Mouse (Mus musculus) intestine, postnatal 0 days (tissue): Measurements from ENCODE around the gene Gm6020. TPM values are rescaled to one million over a fixed set of nuclear protein-coding genes. Genes with fewer than 3 reads are reported as not detected.
A peak's percentile ranks its signal among the peaks of the same experiment; 100 is the strongest.
"Not testable (repeated sequence)": the region's sequence is repeated elsewhere in the genome, so short reads cannot be mapped to it uniquely, and the experiment has no call there.

Source experiments
- ATAC-seq: fragments of 200-750 bp; cut with Nextera tagmentation; 2 replicates; pipeline ENCODE4 v1.8.0; 2017; ENCODE audit warnings: mild to moderate bottlenecking, moderate TSS enrichment, moderate library complexity
- H3K27ac ChIP-seq: fragments of 300-500 bp; sonication (generic); 2 replicates; pipeline ENCODE4 v1.5.1; 2014; ENCODE audit warnings: mild to moderate bottlenecking, low read depth, low read length, moderate library complexity
- H3K27me3 ChIP-seq: fragments of 300-500 bp; sonication (generic); replicated peaks from 2 replicates; pipeline ENCODE4 v1.6.1; 2014; ENCODE audit warnings: low read length, mixed read lengths; ENCODE audit not compliant: control insufficient read depth, insufficient read depth
- H3K36me3 ChIP-seq: fragments of 300-500 bp; sonication (generic); 2 replicates; pipeline ENCODE4 v1.6.1; 2014; ENCODE audit warnings: mild to moderate bottlenecking, moderate library complexity; ENCODE audit not compliant: control insufficient read depth, insufficient read depth
- H3K4me1 ChIP-seq: fragments of 300-500 bp; sonication (generic); replicated peaks from 2 replicates; pipeline ENCODE4 v1.6.1; 2014; ENCODE audit warnings: antibody characterized with exemption, low read length, mixed read lengths; ENCODE audit not compliant: control insufficient read depth, insufficient read depth
- H3K4me2 ChIP-seq: fragments of 300-500 bp; sonication (generic); replicated peaks from 2 replicates; pipeline ENCODE4 v1.6.1; 2014; ENCODE audit warnings: low read depth, mild to moderate bottlenecking, moderate library complexity
- H3K4me3 ChIP-seq: fragments of 300-500 bp; sonication (generic); 2 replicates; pipeline ENCODE4 v1.5.1; 2014; ENCODE audit warnings: low read depth, low read length
- H3K9ac ChIP-seq: fragments of 300-500 bp; sonication (generic); 2 replicates; pipeline ENCODE4 v1.6.1; 2014; ENCODE audit warnings: mild to moderate bottlenecking, low read depth, low read length
- H3K9me3 ChIP-seq: fragments of 300-500 bp; sonication (generic); 2 replicates; pipeline ENCODE4 v1.6.1; 2016; ENCODE audit warnings: mixed run types; ENCODE audit not compliant: control insufficient read depth
- CTCF ChIP-seq: sonication (generic); IDR thresholded peaks from 2 replicates; pipeline ENCODE4 v1.5.1; 2016; ENCODE audit warnings: low read depth, mild to moderate bottlenecking, control low read depth, antibody characterized with exemption, moderate library complexity
- WGBS: fragments of 180-500 bp; shearing (Covaris S2); extraction: QIAGEN DNeasy Blood & Tissue Kit; methylation state at CpG from one replicate; pipeline ENCODE4 v1.1.7; 2014; 5-methylcytosine and 5-hydroxymethylcytosine counted together
- polyA plus RNA-seq: library from polyadenylated mRNA; unstranded; fragments of >200 nt; fragmentation: Nextera tagmentation; extraction: Ambion mirVana; gene quantifications from 2 replicates; pipeline ENCODE4 v1.2.1, GENCODE M21; 2015

The Gm6020 gene
- not detected in 2 replicates for polyA plus RNA-seq

DNA sequence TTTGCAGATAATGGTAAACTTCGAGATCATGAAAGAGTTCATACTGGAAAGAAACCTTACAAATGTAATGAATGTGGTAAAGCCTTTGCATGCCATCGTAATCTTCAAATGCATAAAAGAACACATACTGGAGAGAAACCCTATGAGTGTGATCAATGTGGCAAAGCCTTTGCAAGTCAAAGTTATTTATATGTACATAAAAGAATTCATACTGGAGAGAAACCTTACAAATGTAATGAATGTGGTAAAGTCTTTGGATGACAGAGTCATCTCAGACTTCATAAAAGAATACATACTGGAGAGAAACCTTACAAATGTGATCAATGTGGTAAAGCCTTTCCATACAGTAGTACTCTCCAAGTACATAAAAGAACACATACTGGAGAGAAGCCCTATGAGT is at the start of gene Gm6020:
Gene Gm6020 (plus strand): TSS at position 301 of the 400 bp plus-strand sequence.
- not testable (repeated sequence) for H3K36me3 ChIP-seq, H3K4me3 ChIP-seq, H3K4me1 ChIP-seq, H3K27ac ChIP-seq, H3K27me3 ChIP-seq, H3K9ac ChIP-seq, H3K4me2 ChIP-seq, ATAC-seq
- peaks cover 17% of the 10 kb centered on the region; the same call in 1 of the 2 replicates for H3K9me3 ChIP-seq
- 90% methylated on average over 2 of the region's 2 CpGs for WGBS

DNA sequence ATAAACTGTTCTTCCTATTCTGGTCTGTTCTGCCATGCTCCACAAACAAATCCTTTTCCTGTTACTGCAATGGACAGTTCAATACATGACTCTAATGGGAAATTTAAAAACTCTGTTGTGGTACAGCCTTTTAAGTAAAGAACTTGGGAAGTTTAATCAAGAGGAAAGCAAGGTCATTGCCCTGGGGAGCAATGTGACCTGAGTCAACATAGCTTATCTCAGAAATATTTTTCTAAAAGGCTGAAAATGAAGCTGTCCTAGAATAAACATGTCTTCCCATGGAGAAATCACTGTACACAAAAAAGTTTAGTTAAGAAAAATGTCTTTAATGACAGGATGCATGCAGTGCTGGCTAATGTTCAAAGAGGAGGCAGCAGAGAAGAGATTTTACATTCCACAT is 45.0 kb upstream of the Gm6020 start:
- H3K4me1 ChIP-seq, result peaks cover 6% of the 10 kb centered on the region
- H3K9me3 ChIP-seq, result no peaks in the 10 kb centered on the region
- no peak for TF ChIP-seq CTCF
- no peak overlapping the region for H3K4me3 ChIP-seq
- no peak for ATAC-seq
- H3K36me3 ChIP-seq, result no peaks in the 10 kb centered on the region
- no peak overlapping the region for H3K4me2 ChIP-seq
- H3K9ac ChIP-seq, result no peak overlapping the region
- no peak overlapping the region for H3K27ac ChIP-seq
- no peaks in the 10 kb centered on the region for H3K27me3 ChIP-seq

DNA sequence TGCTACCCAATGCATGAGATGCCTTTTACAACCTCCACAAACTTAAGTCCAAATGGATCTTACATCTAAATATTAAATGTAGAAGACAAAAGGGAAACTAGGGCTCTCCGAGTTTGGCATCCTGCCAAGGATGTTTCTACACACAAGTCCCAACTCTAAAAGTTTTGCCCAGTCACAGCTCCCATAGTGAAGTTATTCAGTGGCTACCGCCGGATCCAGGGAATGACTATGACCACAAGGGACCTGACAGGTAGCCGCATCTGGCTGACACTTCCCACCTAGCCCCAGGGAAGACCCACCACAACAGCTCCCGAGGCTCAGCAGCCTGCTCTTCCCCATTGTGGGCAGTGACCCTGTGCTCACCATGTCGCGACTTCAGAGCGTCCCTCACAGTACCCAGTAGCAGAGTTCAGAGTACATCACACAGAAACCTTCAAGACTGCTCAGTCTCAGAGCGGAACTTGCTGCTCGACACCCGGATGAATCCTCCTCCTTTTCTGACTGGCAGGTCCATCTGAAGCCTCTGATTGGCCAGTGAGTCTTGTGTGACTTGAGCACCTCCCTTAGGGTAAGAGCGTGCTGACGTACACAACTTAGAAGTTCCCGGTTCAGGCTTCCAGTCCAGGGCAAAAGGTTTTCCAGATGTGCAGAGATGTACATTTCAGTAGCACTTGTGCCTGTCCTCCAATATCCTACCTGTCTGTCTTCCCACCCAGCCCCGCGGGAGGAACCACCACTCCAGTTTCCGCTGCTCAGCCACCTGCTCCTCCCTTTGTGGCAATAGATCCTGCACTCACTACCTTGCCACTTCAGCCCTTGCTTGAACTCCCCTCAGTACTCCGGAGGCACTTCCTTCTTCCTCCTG is 43.1 kb upstream of the Gm6020 start, which contains the start of gene Zfp950:
Gene Zfp950 (minus strand): TSS at position 499 of the 865 bp plus-strand sequence.
- no peaks in the 10 kb centered on the region for H3K9me3 ChIP-seq
- peak; percentile 100 for ATAC-seq
- no peak for TF ChIP-seq CTCF
- H3K4me3 ChIP-seq, result peak within 1 kb of the TSS; percentile 80
- peaks cover 6% of the 10 kb centered on the region for H3K4me1 ChIP-seq
- no peaks in the 10 kb centered on the region for H3K36me3 ChIP-seq
- peak within 1 kb of the TSS; percentile 79 for H3K27ac ChIP-seq
- no peaks in the 10 kb centered on the region for H3K27me3 ChIP-seq
- WGBS, result under 1% methylated on average over 18 of the region's 18 CpGs
- H3K4me2 ChIP-seq, result peak within 1 kb of the TSS; percentile 82
- peak within 1 kb of the TSS; percentile 72 for H3K9ac ChIP-seq

DNA sequence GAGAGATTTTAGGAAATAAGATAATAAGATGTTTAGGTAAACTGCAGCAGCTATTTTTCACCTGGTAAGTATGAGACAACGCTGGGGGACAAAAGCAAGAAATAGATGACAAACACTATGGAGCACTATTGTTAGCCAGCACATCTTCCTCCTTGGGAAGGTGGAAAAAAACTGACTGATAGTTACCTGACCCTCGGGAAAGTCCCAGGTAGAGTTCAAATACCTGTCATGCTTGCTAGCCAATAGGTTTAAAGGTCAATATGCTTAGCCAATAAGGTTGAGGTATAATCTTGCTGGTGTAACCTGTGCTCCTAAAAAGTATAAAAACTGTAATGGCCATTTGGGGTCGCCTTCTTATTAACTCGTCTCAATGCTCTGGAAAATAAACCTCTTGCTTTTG is 42.4 kb upstream of the Gm6020 start:
- 15% methylated on average over 4 of the region's 4 CpGs for WGBS
- peak overlapping the region; percentile 82 for H3K4me2 ChIP-seq
- TF ChIP-seq CTCF, result no peak
- no peaks in the 10 kb centered on the region for H3K9me3 ChIP-seq
- H3K4me1 ChIP-seq, result peaks cover 6% of the 10 kb centered on the region
- no peaks in the 10 kb centered on the region for H3K27me3 ChIP-seq
- H3K36me3 ChIP-seq, result no peaks in the 10 kb centered on the region
- no peak for ATAC-seq
- peak overlapping the region; percentile 80 for H3K4me3 ChIP-seq
- peak overlapping the region; percentile 79 for H3K27ac ChIP-seq
- peak overlapping the region; percentile 72; the same call in 1 of the 2 replicates for H3K9ac ChIP-seq

DNA sequence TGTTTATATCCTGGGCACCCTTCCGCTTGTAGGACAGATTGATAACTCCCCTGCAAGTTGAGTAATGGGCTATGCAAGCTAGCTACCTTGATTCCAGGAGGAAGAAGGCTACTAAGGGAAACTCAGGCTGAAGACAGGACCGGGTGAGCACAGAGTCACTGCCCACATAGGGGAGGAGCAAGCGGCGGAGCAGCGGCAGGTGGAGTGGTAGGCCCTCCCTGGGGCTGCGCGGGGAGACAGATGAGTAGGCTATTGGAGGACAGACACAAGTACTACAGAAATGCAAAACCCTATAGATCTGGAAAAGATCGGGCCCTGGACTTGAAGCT is 32.4 kb upstream of the Gm6020 start:
- Histone ChIP-seq H3K27ac (peak overlapping the region; percentile 50; the same call in 1 of the 2 replicates), H3K36me3 (no peaks in the 10 kb centered on the region), H3K27me3 (no peaks in the 10 kb centered on the region), H3K4me3 (peak overlapping the region; percentile 49), H3K9me3 (no peaks in the 10 kb centered on the region), H3K4me1 (no peaks in the 10 kb centered on the region), H3K4me2 (peak overlapping the region; percentile 85), H3K9ac (no peak overlapping the region; the same call in 1 of the 2 replicates)
- ATAC-seq, result peak; percentile 92
- TF ChIP-seq CTCF, result no peak
- 4% methylated on average over 8 of the region's 8 CpGs for WGBS

DNA sequence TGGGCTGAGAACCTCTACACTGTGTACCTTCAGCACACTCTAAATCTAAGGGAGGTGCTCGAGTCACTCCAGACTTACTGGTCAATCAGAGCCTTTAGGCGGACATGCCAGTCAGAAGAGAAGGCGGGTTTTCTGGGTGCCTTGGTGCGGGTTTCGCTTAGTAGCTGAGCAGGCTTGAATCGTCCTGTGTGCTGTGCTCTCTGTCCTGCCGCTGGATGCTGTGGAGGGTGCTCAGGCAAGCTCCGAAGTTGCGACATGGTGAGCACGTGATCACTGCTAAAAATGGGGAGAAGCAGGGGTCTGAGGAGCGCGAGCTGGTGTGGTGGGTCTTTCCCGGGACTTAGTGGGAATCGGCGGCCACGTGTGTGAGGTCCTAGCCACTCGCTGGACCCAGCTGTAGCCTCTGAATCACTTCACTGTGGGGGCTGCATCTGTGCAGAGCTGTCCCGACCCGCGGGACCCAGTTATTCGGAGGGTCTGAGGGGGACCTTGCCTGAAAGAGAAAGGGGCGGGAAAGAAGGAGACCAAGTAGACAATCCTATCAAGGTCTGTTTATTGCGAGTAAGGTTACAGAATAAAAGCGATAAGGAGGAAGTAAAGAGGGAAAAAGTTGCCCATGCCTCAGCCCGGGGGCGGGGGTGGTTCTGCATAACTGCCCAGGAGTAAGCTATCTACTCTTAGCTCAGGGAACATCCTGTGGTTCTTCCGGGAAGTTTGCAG is 31.8 kb upstream of the Gm6020 start:
- WGBS, result 3% methylated on average over 27 of the region's 27 CpGs

More for the DNA sequence above, 31.8 kb upstream of the Gm6020 start:
- H3K27ac ChIP-seq, result peak overlapping the region; percentile 50
- TF ChIP-seq CTCF, result no peak
- H3K4me3 ChIP-seq, result peak overlapping the region; percentile 49
- H3K9me3 ChIP-seq, result no peaks in the 10 kb centered on the region
- H3K36me3 ChIP-seq, result no peaks in the 10 kb centered on the region
- no peaks in the 10 kb centered on the region for H3K4me1 ChIP-seq
- H3K4me2 ChIP-seq, result peak overlapping the region; percentile 85
- H3K9ac ChIP-seq, result peak overlapping the region; percentile 46
- H3K27me3 ChIP-seq, result no peaks in the 10 kb centered on the region
- ATAC-seq, result peak; percentile 80
